Mouse (Mus musculus) limb, embryonic 14.5 days (tissue): ENCODE measurements around the gene Stil. TPM values are rescaled to one million over a fixed set of nuclear protein-coding genes. Genes with fewer than 3 reads are reported as not detected.

Source experiments
- ATAC-seq: fragments of 200-750 bp; cut with Nextera tagmentation; 2 replicates; pipeline ENCODE4 v1.8.0; 2017; ENCODE audit warnings: low read depth, moderate number of reproducible peaks, moderate TSS enrichment; ENCODE audit not compliant: low FRiP score
- DNase-seq: peaks from one replicate; pipeline ENCODE4 v3.0.0-alpha.2; 2015; ENCODE audit warnings: low spot score
- H3K27ac ChIP-seq: fragments of 300-500 bp; sonication (generic); replicated peaks from 2 replicates; pipeline ENCODE4 v1.5.1; 2014; ENCODE audit warnings: low read depth, mild to moderate bottlenecking, low read length, moderate library complexity, mixed read lengths
- H3K27me3 ChIP-seq: fragments of 300-500 bp; sonication (generic); 2 replicates; pipeline ENCODE4 v1.6.1; 2014; ENCODE audit warnings: low read length, mixed read lengths; ENCODE audit not compliant: control insufficient read depth, insufficient read depth
- H3K36me3 ChIP-seq: fragments of 300-500 bp; sonication (generic); 2 replicates; pipeline ENCODE4 v1.6.1; 2014; ENCODE audit warnings: mild to moderate bottlenecking, low read length, moderate library complexity, mixed read lengths; ENCODE audit not compliant: control insufficient read depth, insufficient read depth
- H3K4me1 ChIP-seq: fragments of 300-500 bp; sonication (generic); 2 replicates; pipeline ENCODE4 v1.6.1; 2014; ENCODE audit warnings: antibody characterized with exemption, low read length, mixed read lengths; ENCODE audit not compliant: control insufficient read depth, insufficient read depth
- H3K4me2 ChIP-seq: fragments of 300-500 bp; sonication (generic); replicated peaks from 2 replicates; pipeline ENCODE4 v1.6.1; 2014; ENCODE audit warnings: low read depth, mild to moderate bottlenecking, low read length, moderate library complexity; ENCODE audit not compliant: severe bottlenecking
- H3K4me3 ChIP-seq: fragments of 300-500 bp; sonication (generic); replicated peaks from 2 replicates; pipeline ENCODE4 v1.5.1; 2014; ENCODE audit warnings: low read length
- H3K9ac ChIP-seq: fragments of 300-500 bp; sonication (generic); 2 replicates; pipeline ENCODE4 v1.6.1; 2014; ENCODE audit warnings: mild to moderate bottlenecking, low read depth, low read length, moderate library complexity; ENCODE audit not compliant: severe bottlenecking
- H3K9me3 ChIP-seq: fragments of 300-500 bp; sonication (generic); 2 replicates; pipeline ENCODE4 v1.6.1; 2016; ENCODE audit warnings: low read length; ENCODE audit not compliant: control insufficient read depth
- POLR2A ChIP-seq: fragments of 200-500 bp; IDR thresholded peaks from 2 replicates; pipeline ENCODE4 v1.8.0; 2012; ENCODE audit warnings: inconsistent platforms, mild to moderate bottlenecking, moderate library complexity, borderline replicate concordance; ENCODE audit not compliant: insufficient read depth, insufficient read length; ENCODE audit errors: extremely low read depth
- WGBS: fragments of 180-500 bp; shearing (Covaris S2); extraction: QIAGEN DNeasy Blood & Tissue Kit; methylation state at CpG from one replicate; pipeline ENCODE4 v1.1.7; 2014; 5-methylcytosine and 5-hydroxymethylcytosine counted together
- polyA plus RNA-seq, 2 experiments: library from polyadenylated mRNA; depleted of rRNA in 1 of 2; stranded (reverse) in 1 of 2; unstranded in 1 of 2; fragments of >200 nt; fragmentation: Nextera tagmentation in 1 of 2; extraction: Ambion mirVana in 1 of 2; gene quantifications; 2 replicates each; pipeline versions ENCODE4 v1.2.1 to v1.2.3; 2012 to 2014

The Stil gene
- 16.2 and 18.0 TPM in 2 replicates for polyA plus RNA-seq (2012; rRNA removed)
- polyA plus RNA-seq (2014; fragmentation: Nextera tagmentation; extraction: Ambion mirVana): 11.5 and 12.8 TPM in 2 replicates

GRCm38 (mm10) chr4:114999773-115000428, at the start of gene Stil:
Stil (plus strand) TSS chr4:115000159.
- DNase-seq (peak; percentile 99), ATAC-seq (peak; percentile 100)
- Histone ChIP-seq H3K4me2 (peak within 1 kb of the TSS; percentile 56), H3K9me3 (no peaks in the 10 kb centered on the region), H3K4me1 (peaks cover 12% of the 10 kb centered on the region), H3K9ac (peak within 1 kb of the TSS; percentile 62), H3K36me3 (peaks cover 8% of the 10 kb centered on the region; the same call in 1 of the 2 replicates), H3K27ac (peak within 1 kb of the TSS; percentile 86), H3K27me3 (no peaks in the 10 kb centered on the region), H3K4me3 (peak within 1 kb of the TSS; percentile 67)
- WGBS: 2% methylated on average over 52 of the region's 52 CpGs
- peak; percentile 75; the same call in 1 of the 2 replicates for TF ChIP-seq POLR2A

GRCm38 (mm10) chr4:114953172-114953571, 46.8 kb upstream of the Stil start:
- Histone ChIP-seq H3K4me2 (no peak overlapping the region), H3K4me3 (no peak overlapping the region), H3K36me3 (no peaks in the 10 kb centered on the region), H3K27ac (no peak overlapping the region), H3K9ac (no peak overlapping the region), H3K9me3 (no peaks in the 10 kb centered on the region), H3K4me1 (no peaks in the 10 kb centered on the region), H3K27me3 (peaks cover 11% of the 10 kb centered on the region; the same call in 1 of the 2 replicates)
- DNase-seq: no peak
- ATAC-seq: no peak
- TF ChIP-seq POLR2A: no peak
- 81% methylated on average over 3 of the region's 3 CpGs for WGBS

GRCm38 (mm10) chr4:114957403-114957802, 42.6 kb upstream of the Stil start:
- H3K27ac ChIP-seq: no peak overlapping the region
- no peak overlapping the region for H3K4me3 ChIP-seq
- peaks cover 16% of the 10 kb centered on the region for H3K36me3 ChIP-seq
- no peaks in the 10 kb centered on the region for H3K27me3 ChIP-seq
- TF ChIP-seq POLR2A: no peak
- no peaks in the 10 kb centered on the region for H3K4me1 ChIP-seq
- DNase-seq: no peak
- no peak for ATAC-seq
- no peak overlapping the region for H3K9ac ChIP-seq
- H3K9me3 ChIP-seq: no peaks in the 10 kb centered on the region
- no peak overlapping the region for H3K4me2 ChIP-seq

GRCm38 (mm10) chr4:114958231-114958630, 41.7 kb upstream of the Stil start:
- no peaks in the 10 kb centered on the region for H3K27me3 ChIP-seq
- no peak overlapping the region for H3K27ac ChIP-seq
- no peak overlapping the region for H3K4me3 ChIP-seq
- ATAC-seq (no peak), DNase-seq (no peak)
- no peak overlapping the region for H3K9ac ChIP-seq
- H3K4me2 ChIP-seq: no peak overlapping the region
- peaks cover 24% of the 10 kb centered on the region for H3K36me3 ChIP-seq
- WGBS: 76% methylated on average over 2 of the region's 2 CpGs
- no peak for TF ChIP-seq POLR2A
- H3K4me1 ChIP-seq: no peaks in the 10 kb centered on the region
- H3K9me3 ChIP-seq: no peaks in the 10 kb centered on the region

- H3K4me3 ChIP-seq: no peak overlapping the region
- no peaks in the 10 kb centered on the region for H3K9me3 ChIP-seq
- no peaks in the 10 kb centered on the region for H3K27me3 ChIP-seq
- no peak overlapping the region for H3K9ac ChIP-seq
- WGBS: 94% methylated on average over 4 of the region's 4 CpGs
- ATAC-seq (no peak), DNase-seq (no peak)
- peaks cover 24% of the 10 kb centered on the region for H3K36me3 ChIP-seq
- H3K4me2 ChIP-seq: no peak overlapping the region
- H3K4me1 ChIP-seq: no peaks in the 10 kb centered on the region
- H3K27ac ChIP-seq: no peak overlapping the region
- TF ChIP-seq POLR2A: no peak
These were observed 41.2 kb upstream of the Stil start for GRCm38 (mm10) chr4:114958786-114959185.
